Mouse (Mus musculus) hindbrain, postnatal 0 days (tissue): ENCODE results near the gene Prkar1b. TPM values are rescaled to one million over a fixed set of nuclear protein-coding genes. Genes with fewer than 3 reads are reported as not detected.

Experiments used
- ATAC-seq: fragments of 200-750 bp; cut with Nextera tagmentation; 2 replicates; pipeline ENCODE4 v1.8.0; 2017; ENCODE audit warnings: mild to moderate bottlenecking, moderate TSS enrichment, moderate library complexity
- DNase-seq: peaks from one replicate; pipeline ENCODE4 v3.0.0-alpha.2; 2015; ENCODE audit warnings: low spot score
- H3K27ac ChIP-seq: fragments of 300-500 bp; sonication (generic); 2 replicates; pipeline ENCODE4 v1.5.1; 2014; ENCODE audit warnings: mild to moderate bottlenecking
- H3K27me3 ChIP-seq: fragments of 300-500 bp; sonication (generic); 2 replicates; pipeline ENCODE4 v1.6.1; 2014; ENCODE audit warnings: low read length, mixed read lengths; ENCODE audit not compliant: insufficient read depth
- H3K36me3 ChIP-seq: fragments of 300-500 bp; sonication (generic); 2 replicates; pipeline ENCODE4 v1.6.1; 2014; ENCODE audit warnings: low read length, mixed read lengths; ENCODE audit not compliant: insufficient read depth
- H3K4me1 ChIP-seq: fragments of 300-500 bp; sonication (generic); 2 replicates; pipeline ENCODE4 v1.6.1; 2014; ENCODE audit warnings: antibody characterized with exemption, low read length, mixed read lengths; ENCODE audit not compliant: insufficient read depth
- H3K4me2 ChIP-seq: fragments of 300-500 bp; sonication (generic); 2 replicates; pipeline ENCODE4 v1.6.1; 2014; ENCODE audit warnings: low read depth, mild to moderate bottlenecking, low read length, moderate library complexity, mixed read lengths
- H3K4me3 ChIP-seq: fragments of 300-500 bp; sonication (generic); 2 replicates; pipeline ENCODE4 v1.5.1; 2014; ENCODE audit warnings: low read length
- H3K9ac ChIP-seq: fragments of 300-500 bp; sonication (generic); replicated peaks from 2 replicates; pipeline ENCODE4 v1.6.1; 2014; ENCODE audit warnings: mild to moderate bottlenecking, low read length, moderate library complexity, mixed read lengths
- H3K9me3 ChIP-seq: fragments of 300-500 bp; sonication (generic); 2 replicates; pipeline ENCODE4 v1.6.1; 2016; ENCODE audit warnings: low read length, mixed read lengths
- CTCF ChIP-seq: IDR thresholded peaks from 2 replicates; pipeline ENCODE4 v1.5.1; 2016; ENCODE audit warnings: antibody characterized with exemption, control low read depth, low read depth
- WGBS: fragments of 180-500 bp; shearing (Covaris S2); extraction: QIAGEN DNeasy Blood & Tissue Kit; methylation state at CpG from one replicate; pipeline ENCODE4 v1.1.7; 2014; 5-methylcytosine and 5-hydroxymethylcytosine counted together
- polyA plus RNA-seq: library from polyadenylated mRNA; unstranded; fragments of >200 nt; fragmentation: Nextera tagmentation; extraction: Ambion mirVana; gene quantifications from 2 replicates; pipeline ENCODE4 v1.2.1, GENCODE M21; 2015
- total RNA-seq: library from RNA; depleted of rRNA; stranded (reverse); fragments of >200 nt; gene quantifications from 2 replicates; pipeline ENCODE4 v1.2.3, GENCODE M21; 2014

The Prkar1b gene
- total and polyA plus RNA-seq, 2 experiments from 2014 or later, result 264 to 322 TPM

GRCm38 (mm10) chr5:139033406-139034317 lies 116.1 kb downstream of the Prkar1b start:
- ATAC-seq (peak; percentile 57), DNase-seq (peak; percentile 60)
- WGBS, result 34% methylated on average over 14 of the region's 14 CpGs
- Histone ChIP-seq H3K4me1 (peaks cover 21% of the 10 kb centered on the region), H3K4me3 (no peak overlapping the region), H3K36me3 (peaks cover 9% of the 10 kb centered on the region; the same call in 1 of the 2 replicates), H3K27me3 (no peaks in the 10 kb centered on the region), H3K9ac (0 out of 2 replicates have a peak overlapping the region, but pooled peaks have one; percentile 9), H3K4me2 (no peak overlapping the region), H3K27ac (peak overlapping the region; percentile 76), H3K9me3 (no peaks in the 10 kb centered on the region)
- TF ChIP-seq CTCF, result no peak

DNA sequence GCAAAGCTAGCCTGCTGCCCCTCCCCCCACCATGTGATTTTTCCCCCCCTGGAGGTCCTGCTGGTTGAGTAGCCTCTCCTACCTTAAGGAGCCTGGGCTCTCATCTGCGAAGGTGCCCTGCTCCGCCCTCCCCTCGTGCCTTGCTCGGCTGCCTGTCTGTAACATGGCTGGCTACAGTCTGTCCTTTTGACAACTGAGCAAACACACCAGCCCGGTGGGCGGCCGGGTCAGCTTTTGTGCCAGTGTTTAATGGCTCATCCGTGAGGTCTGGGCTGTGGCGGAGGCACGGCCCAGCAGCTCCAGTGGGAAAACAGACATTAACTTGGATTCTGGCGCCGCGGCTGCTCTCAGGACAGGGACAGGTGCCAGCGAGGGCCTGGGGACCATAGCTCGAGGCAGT lies 122.2 kb downstream of the Prkar1b start:
- DNase-seq (peak; percentile 44), ATAC-seq (no peak)
- no peak overlapping the region for H3K4me3 ChIP-seq
- no peak for TF ChIP-seq CTCF
- no peaks in the 10 kb centered on the region for H3K9me3 ChIP-seq
- no peak overlapping the region for H3K4me2 ChIP-seq
- WGBS, result 15% methylated on average over 15 of the region's 15 CpGs
- H3K27me3 ChIP-seq, result no peaks in the 10 kb centered on the region
- H3K36me3 ChIP-seq, result no peaks in the 10 kb centered on the region
- H3K9ac ChIP-seq, result no peak overlapping the region
- peaks cover 5% of the 10 kb centered on the region; the same call in 1 of the 2 replicates for H3K4me1 ChIP-seq
- peak overlapping the region; percentile 7 for H3K27ac ChIP-seq

- Histone ChIP-seq H3K36me3 (no peaks in the 10 kb centered on the region), H3K4me1 (peaks cover 5% of the 10 kb centered on the region; the same call in 1 of the 2 replicates), H3K27me3 (no peaks in the 10 kb centered on the region), H3K27ac (no peak overlapping the region), H3K9me3 (no peaks in the 10 kb centered on the region), H3K4me3 (no peak overlapping the region), H3K9ac (no peak overlapping the region), H3K4me2 (no peak overlapping the region)
- 74% methylated on average over 12 of the region's 12 CpGs for WGBS
- DNase-seq (no peak), ATAC-seq (no peak)
- no peak; the same call in 1 of the 2 replicates for TF ChIP-seq CTCF
Observed at GRCm38 (mm10) chr5:139024351-139025105, 125.3 kb downstream of the Prkar1b start.

DNA sequence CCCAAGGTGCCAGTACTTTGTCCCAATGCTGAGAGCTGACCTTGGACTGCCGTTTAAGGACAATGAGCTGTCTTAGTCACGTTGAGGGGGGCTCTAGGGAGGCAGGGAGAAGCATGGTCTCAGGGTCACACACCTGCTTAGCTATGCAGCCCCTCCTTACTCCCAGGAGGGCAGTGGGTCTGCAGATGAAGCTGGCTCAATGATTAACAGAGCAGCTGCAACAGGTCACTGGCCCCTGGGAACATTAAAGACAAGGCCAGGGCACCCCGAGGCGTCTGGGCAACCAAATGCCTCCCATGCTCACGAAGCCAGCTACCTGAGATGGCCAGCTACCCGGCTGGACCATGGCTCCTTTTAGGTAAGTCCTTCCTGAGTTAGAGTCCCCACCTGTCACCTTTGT lies 129.2 kb downstream of the Prkar1b start:
- DNase-seq (no peak), ATAC-seq (no peak)
- no peaks in the 10 kb centered on the region for H3K27me3 ChIP-seq
- H3K36me3 ChIP-seq, result peaks cover 16% of the 10 kb centered on the region; the same call in 1 of the 2 replicates
- WGBS, result 74% methylated on average over 6 of the region's 6 CpGs
- H3K9ac ChIP-seq, result no peak overlapping the region
- H3K4me2 ChIP-seq, result no peak overlapping the region
- H3K4me1 ChIP-seq, result no peaks in the 10 kb centered on the region
- no peak overlapping the region for H3K27ac ChIP-seq
- no peak for TF ChIP-seq CTCF
- H3K4me3 ChIP-seq, result no peak overlapping the region
- H3K9me3 ChIP-seq, result no peaks in the 10 kb centered on the region

GRCm38 (mm10) chr5:139017371-139018124 lies 132.3 kb downstream of the Prkar1b start:
- Histone ChIP-seq H3K27ac (no peak overlapping the region), H3K4me1 (no peaks in the 10 kb centered on the region), H3K9ac (no peak overlapping the region), H3K9me3 (no peaks in the 10 kb centered on the region), H3K36me3 (peaks cover 16% of the 10 kb centered on the region; the same call in 1 of the 2 replicates), H3K4me2 (no peak overlapping the region), H3K4me3 (no peak overlapping the region), H3K27me3 (no peaks in the 10 kb centered on the region)
- no peak for ATAC-seq
- WGBS, result 71% methylated on average over 15 of the region's 15 CpGs
- TF ChIP-seq CTCF, result no peak
- no peak for DNase-seq

DNA sequence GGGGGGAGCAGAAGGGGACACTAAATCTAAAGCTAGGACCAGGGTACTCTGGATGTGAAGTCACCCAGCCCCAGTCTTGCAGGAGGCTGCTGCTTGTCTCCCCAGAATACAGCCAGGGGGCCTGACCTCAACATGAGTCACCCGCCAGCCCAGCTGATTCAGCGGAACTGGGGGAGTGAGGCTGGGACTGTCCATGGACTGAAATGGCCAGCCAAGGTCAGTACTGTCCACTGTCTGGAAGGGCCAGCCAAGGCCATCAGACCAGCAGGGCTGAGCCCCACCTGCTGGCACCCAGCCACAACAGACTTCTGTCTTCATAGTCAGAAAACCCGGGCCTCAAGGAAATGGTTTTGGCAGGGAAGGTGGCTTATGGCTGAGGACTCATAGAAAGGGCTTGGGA lies 134.7 kb downstream of the Prkar1b start:
- no peak for TF ChIP-seq CTCF
- peaks cover 16% of the 10 kb centered on the region; the same call in 1 of the 2 replicates for H3K36me3 ChIP-seq
- H3K27ac ChIP-seq, result no peak overlapping the region
- H3K27me3 ChIP-seq, result no peaks in the 10 kb centered on the region
- no peak overlapping the region for H3K4me3 ChIP-seq
- no peak overlapping the region for H3K4me2 ChIP-seq
- WGBS, result 63% methylated on average over 3 of the region's 3 CpGs
- no peak overlapping the region for H3K9ac ChIP-seq
- no peaks in the 10 kb centered on the region for H3K4me1 ChIP-seq
- no peak for DNase-seq
- H3K9me3 ChIP-seq, result no peaks in the 10 kb centered on the region
- peak; percentile 28; the same call in 1 of the 2 replicates for ATAC-seq
